8 mouse cellular contexts compared by ENCODE assay signal in genomic region chr16:49792446-49792878, GRCm38 (mm10). TPM values are rescaled to one million over a fixed set of nuclear protein-coding genes. Genes with fewer than 3 reads are reported as not detected.
DNase-seq lines count a peak whose midpoint lies in the region; ATAC-seq lines count a peak whose summit lies in the region.

No protein-coding gene starts in this region.

- no peaks in the 10 kb centered on the region for H3K27me3 ChIP-seq in kidney, embryonic 15.5 days
- no peaks in the 10 kb centered on the region for H3K27me3 ChIP-seq in intestine, embryonic 16.5 days (replicated peaks; ENCODE audit: control insufficient read depth, insufficient read depth, low read length)

- H3K9ac ChIP-seq in kidney, embryonic 15.5 days, result no peak overlapping the region
- H3K9ac ChIP-seq in intestine, embryonic 16.5 days (ENCODE audit: low read depth, low read length), result no peak overlapping the region

- no peaks in the 10 kb centered on the region for H3K36me3 ChIP-seq in kidney, embryonic 15.5 days
- no peaks in the 10 kb centered on the region for H3K36me3 ChIP-seq in intestine, embryonic 16.5 days (ENCODE audit: control insufficient read depth, insufficient read depth, low read length)

- WGBS in kidney, embryonic 15.5 days, result 58% methylated on average over 9 of the region's 9 CpGs
- 55% methylated on average over 9 of the region's 9 CpGs for WGBS in intestine, embryonic 16.5 days

- H3K27ac ChIP-seq in kidney, embryonic 15.5 days, result no peak overlapping the region
- H3K27ac ChIP-seq in brown adipose tissue, adult 24 weeks (replicated peaks; ENCODE audit: low read depth, low read length), result 0 out of 2 replicates have a peak overlapping the region, but pooled peaks have one; percentile 39
- H3K27ac ChIP-seq in intestine, embryonic 16.5 days (ENCODE audit: low read length), result no peak overlapping the region

- peak; percentile 14 for DNase-seq in kidney, adult 11 months
- DNase-seq in lung, postnatal 25 days (ENCODE audit: low spot score), result peak; percentile 75
- DNase-seq in retina, embryonic 14.5 days (ENCODE audit: low spot score), result no peak
- DNase-seq in spleen, postnatal 4 days (ENCODE audit: low spot score in 2 of 2), result no peak

- no peaks in the 10 kb centered on the region for H3K4me1 ChIP-seq in kidney, embryonic 15.5 days
- peaks cover 2% of the 10 kb centered on the region; the same call in 1 of the 2 replicates for H3K4me1 ChIP-seq in brown adipose tissue, adult 24 weeks (ENCODE audit: control insufficient read depth, insufficient read depth, insufficient read length, low read length)
- no peaks in the 10 kb centered on the region for H3K4me1 ChIP-seq in intestine, embryonic 16.5 days (ENCODE audit: control insufficient read depth, insufficient read depth, low read length)

- H3K4me2 ChIP-seq in kidney, embryonic 15.5 days, result no peak overlapping the region
- no peak overlapping the region for H3K4me2 ChIP-seq in intestine, embryonic 16.5 days (ENCODE audit: low read depth, low read length)

- no peak for ATAC-seq in kidney, embryonic 15.5 days (replicated peaks; ENCODE audit: low FRiP score)
- ATAC-seq in intestine, embryonic 16.5 days, result peak; percentile 46; the same call in 1 of the 2 replicates
- ATAC-seq in monocyte, adult 5-6 weeks (replicated peaks; ENCODE audit: insufficient number of reproducible peaks, low FRiP score, low TSS enrichment, poor library complexity, severe bottlenecking), result no peak; the same call in 1 of the 2 replicates

- H3K9me3 ChIP-seq in kidney, embryonic 15.5 days (replicated peaks), result no peaks in the 10 kb centered on the region
- H3K9me3 ChIP-seq in intestine, embryonic 16.5 days (ENCODE audit: control insufficient read depth, low read length), result no peaks in the 10 kb centered on the region

- H3K4me3 ChIP-seq in kidney, embryonic 15.5 days (replicated peaks), result no peak overlapping the region
- peak overlapping the region; percentile 17; the same call in 1 of the 2 replicates for H3K4me3 ChIP-seq in brown adipose tissue, adult 24 weeks (ENCODE audit: insufficient read depth, low read depth, low read length)
- no peak overlapping the region for H3K4me3 ChIP-seq in intestine, embryonic 16.5 days (ENCODE audit: low read length)

RNA-seq across cellular contexts. Expression of gene Cd47, which starts 7.9 kb away (rescaled TPM):
- 78.3 and 84.1 TPM in 2 replicates for polyA plus RNA-seq in kidney, embryonic 15.5 days (2015; fragmentation: Nextera tagmentation; extraction: Ambion mirVana)
- 45.9 and 49.9 TPM in 2 replicates for polyA plus RNA-seq in brown adipose tissue, adult 24 weeks (2012; ENCODE audit: insufficient read depth, insufficient read length, missing spikeins)
- polyA plus RNA-seq in intestine, embryonic 16.5 days (2015; fragmentation: Nextera tagmentation; extraction: Ambion mirVana), result 76.5 and 80.3 TPM in 2 replicates
- total RNA-seq in monocyte, adult 5-6 weeks (2017), result 293 to 337 TPM (median 305 TPM) in 3 replicates

Comparison
In these comparisons a context has a peak if more than half of its experiments do, and no peak if none do; other contexts are left out.
1. DNase-seq: peak in kidney, adult 11 months (single experiment) and lung, postnatal 25 days (single experiment); none in retina, embryonic 14.5 days (single experiment) and spleen, postnatal 4 days (0 of 2).